Mouse (Mus musculus): ENCODE measurements around the gene Ilf2.

GRCm38 (mm10) chr3:90513796-90514590, 38.1 kb downstream of the Ilf2 start, which contains the start of the genes S100a1 and S100a13:
- TF ChIP-seq POLR2A (IDR thresholded peaks at IDR 0.05; ENCODE audit: low read depth, low read length): peak; percentile 66; the same call in 1 of the 2 replicates
- peak; percentile 15; the same call in 1 of the 2 replicates for TF ChIP-seq CTCF (IDR thresholded peaks at IDR 0.05; ENCODE audit: borderline replicate concordance, insufficient read depth, low read length)
